Mouse (Mus musculus): Measurements from ENCODE around the gene Gins2. TPM values are rescaled to one million over a fixed set of nuclear protein-coding genes. Genes with fewer than 3 reads are reported as not detected.

The Gins2 gene
- polyA plus RNA-seq, 1 experiment from 2014 or later: 15.9 TPM

GRCm38 (mm10) chr8:120622161-120622560 is 33.1 kb upstream of the Gins2 start:
- WGBS: 71% methylated on average over 14 of the region's 14 CpGs
- H3K9me3 ChIP-seq (replicated peaks): no peaks in the 10 kb centered on the region
- H3K4me1 ChIP-seq: peaks cover 20% of the 10 kb centered on the region
- no peaks in the 10 kb centered on the region for H3K27me3 ChIP-seq (replicated peaks)
- no peaks in the 10 kb centered on the region for H3K36me3 ChIP-seq
- H3K4me3 ChIP-seq (replicated peaks): no peak overlapping the region
- no peak for ATAC-seq (ENCODE audit: low FRiP score)
- no peak overlapping the region for H3K27ac ChIP-seq (replicated peaks)
- no peak overlapping the region for H3K9ac ChIP-seq (replicated peaks)
- no peak overlapping the region for H3K4me2 ChIP-seq

DNA sequence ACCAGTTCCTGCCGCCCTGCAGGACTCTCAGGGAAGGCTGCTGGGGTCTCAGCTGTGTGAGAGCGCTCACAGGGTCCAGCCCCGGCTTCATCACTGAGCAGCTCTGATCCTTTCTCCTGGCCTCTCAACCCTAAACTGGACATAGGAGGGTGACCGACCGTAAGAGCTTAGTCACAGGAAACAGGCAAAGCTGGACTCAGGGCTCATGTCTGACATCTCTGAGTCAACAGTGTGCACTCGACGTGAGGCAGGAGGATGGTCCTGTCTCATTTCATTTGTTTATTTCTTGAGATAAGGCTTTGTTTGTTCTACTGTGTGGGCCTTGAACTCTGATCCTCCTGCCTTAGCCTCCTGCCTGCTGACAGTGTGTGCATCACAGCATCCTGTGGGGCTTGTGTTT is 31.3 kb upstream of the Gins2 start:
- H3K9ac ChIP-seq (replicated peaks): no peak overlapping the region
- ATAC-seq (ENCODE audit: low FRiP score): no peak
- 59% methylated on average over 7 of the region's 7 CpGs for WGBS
- H3K4me2 ChIP-seq: no peak overlapping the region
- no peaks in the 10 kb centered on the region for H3K27me3 ChIP-seq (replicated peaks)
- H3K4me1 ChIP-seq: peaks cover 29% of the 10 kb centered on the region
- no peak overlapping the region for H3K27ac ChIP-seq (replicated peaks)
- H3K4me3 ChIP-seq (replicated peaks): no peak overlapping the region
- no peaks in the 10 kb centered on the region for H3K9me3 ChIP-seq (replicated peaks)
- H3K36me3 ChIP-seq: no peaks in the 10 kb centered on the region

DNA sequence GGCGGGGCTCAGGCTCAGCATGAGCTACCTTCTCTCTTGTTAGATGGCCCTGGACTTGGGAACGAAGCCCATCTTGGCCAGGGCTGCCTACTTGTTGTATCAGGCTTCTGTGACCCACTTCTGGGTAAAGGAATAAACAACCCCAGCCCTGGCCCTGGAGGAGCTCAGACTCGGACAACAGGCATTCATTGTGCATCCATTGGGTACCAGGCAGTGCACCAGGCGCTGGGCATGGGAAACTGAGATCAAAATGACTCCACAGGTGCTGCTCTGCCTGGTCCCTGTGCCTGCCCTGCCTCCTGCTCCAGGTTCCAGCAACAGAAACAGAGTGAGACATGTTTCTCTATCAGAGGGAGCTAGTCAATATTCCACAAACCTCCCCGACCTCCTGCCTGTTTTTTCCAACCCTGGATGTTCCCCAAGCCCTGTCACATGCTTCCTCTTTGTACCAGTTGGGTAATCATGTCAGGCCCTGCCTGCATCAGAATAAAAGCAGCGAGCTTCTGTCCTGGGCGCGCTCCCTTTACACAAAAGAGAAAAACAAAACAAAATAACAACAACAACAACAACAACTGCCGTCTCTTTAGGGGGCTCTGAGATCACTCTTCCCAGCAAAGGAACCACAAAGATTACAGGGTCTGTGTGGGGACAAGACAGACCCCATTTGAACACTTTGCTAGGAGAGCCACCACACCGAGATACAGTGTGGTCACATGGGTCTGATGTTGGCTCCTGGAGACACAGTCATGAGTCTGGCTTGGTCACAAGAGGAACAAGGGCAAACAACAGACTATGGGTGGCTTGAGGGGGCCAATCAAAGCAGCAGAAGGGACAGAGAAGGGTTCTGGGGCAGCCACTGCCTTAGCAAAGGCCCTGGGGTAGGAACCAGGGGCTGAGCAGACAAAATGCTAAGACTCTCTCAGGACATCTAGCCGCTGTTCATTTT is 30.4 kb upstream of the Gins2 start:
- H3K9me3 ChIP-seq (replicated peaks): no peaks in the 10 kb centered on the region
- H3K36me3 ChIP-seq: no peaks in the 10 kb centered on the region
- H3K9ac ChIP-seq (replicated peaks): no peak overlapping the region
- no peaks in the 10 kb centered on the region for H3K27me3 ChIP-seq (replicated peaks)
- no peak for ATAC-seq (ENCODE audit: low FRiP score)
- no peak overlapping the region for H3K4me3 ChIP-seq (replicated peaks)
- WGBS: 75% methylated on average over 11 of the region's 11 CpGs
- H3K4me2 ChIP-seq: no peak overlapping the region
- H3K27ac ChIP-seq (replicated peaks): no peak overlapping the region
- peaks cover 29% of the 10 kb centered on the region for H3K4me1 ChIP-seq

DNA sequence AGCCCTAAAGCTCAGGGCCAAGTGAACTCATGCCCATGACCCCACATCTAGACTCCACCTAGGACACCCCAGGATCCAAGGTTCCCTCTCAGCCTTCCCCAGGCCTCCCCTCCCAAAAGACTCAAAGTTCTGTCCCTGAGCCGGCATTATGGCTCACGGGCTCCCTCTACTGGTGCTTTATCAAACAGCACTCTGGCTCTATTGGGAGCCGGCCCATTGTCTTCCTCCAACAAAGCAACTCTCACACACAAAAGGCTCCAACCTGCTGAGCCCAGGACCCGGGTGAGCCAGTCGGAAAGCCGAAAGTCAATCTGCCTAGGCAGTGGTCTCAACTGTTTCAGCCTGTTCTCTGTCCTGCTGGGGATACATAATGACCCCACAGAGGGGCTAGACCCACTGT is 29.0 kb upstream of the Gins2 start:
- Histone ChIP-seq H3K27ac (replicated peaks) (peak overlapping the region; percentile 45; the same call in 1 of the 2 replicates), H3K9me3 (replicated peaks) (no peaks in the 10 kb centered on the region), H3K9ac (replicated peaks) (no peak overlapping the region), H3K4me2 (peak overlapping the region; percentile 33; the same call in 1 of the 2 replicates), H3K27me3 (replicated peaks) (no peaks in the 10 kb centered on the region), H3K36me3 (no peaks in the 10 kb centered on the region), H3K4me1 (peaks cover 29% of the 10 kb centered on the region), H3K4me3 (replicated peaks) (no peak overlapping the region)
- ATAC-seq (ENCODE audit: low FRiP score): peak; percentile 26
- WGBS: under 1% methylated on average over 6 of the region's 6 CpGs

GRCm38 (mm10) chr8:120616663-120617626 is 27.8 kb upstream of the Gins2 start:
- ATAC-seq (ENCODE audit: low FRiP score): peak; percentile 46; the same call in 1 of the 2 replicates

GRCm38 (mm10) chr8:120614491-120614890 is 25.4 kb upstream of the Gins2 start:
- Histone ChIP-seq H3K27ac (replicated peaks) (no peak overlapping the region), H3K27me3 (replicated peaks) (peaks cover 4% of the 10 kb centered on the region; the same call in 1 of the 2 replicates), H3K4me1 (peaks cover 20% of the 10 kb centered on the region), H3K4me2 (no peak overlapping the region), H3K9ac (replicated peaks) (no peak overlapping the region), H3K9me3 (replicated peaks) (no peaks in the 10 kb centered on the region), H3K36me3 (no peaks in the 10 kb centered on the region), H3K4me3 (replicated peaks) (no peak overlapping the region)
- ATAC-seq (ENCODE audit: low FRiP score): no peak
- 93% methylated on average over 3 of the region's 3 CpGs for WGBS

More at GRCm38 (mm10) chr8:120616663-120617626, 27.8 kb upstream of the Gins2 start:
- 0 out of 2 replicates have a peak overlapping the region, but pooled peaks have one; percentile 13 for H3K27ac ChIP-seq (replicated peaks)
- no peak overlapping the region for H3K4me2 ChIP-seq
- H3K36me3 ChIP-seq: no peaks in the 10 kb centered on the region
- WGBS: 28% methylated on average over 7 of the region's 8 CpGs
- H3K4me1 ChIP-seq: peaks cover 29% of the 10 kb centered on the region
- H3K4me3 ChIP-seq (replicated peaks): no peak overlapping the region
- H3K9ac ChIP-seq (replicated peaks): no peak overlapping the region
- no peaks in the 10 kb centered on the region for H3K9me3 ChIP-seq (replicated peaks)
- no peaks in the 10 kb centered on the region for H3K27me3 ChIP-seq (replicated peaks)

DNA sequence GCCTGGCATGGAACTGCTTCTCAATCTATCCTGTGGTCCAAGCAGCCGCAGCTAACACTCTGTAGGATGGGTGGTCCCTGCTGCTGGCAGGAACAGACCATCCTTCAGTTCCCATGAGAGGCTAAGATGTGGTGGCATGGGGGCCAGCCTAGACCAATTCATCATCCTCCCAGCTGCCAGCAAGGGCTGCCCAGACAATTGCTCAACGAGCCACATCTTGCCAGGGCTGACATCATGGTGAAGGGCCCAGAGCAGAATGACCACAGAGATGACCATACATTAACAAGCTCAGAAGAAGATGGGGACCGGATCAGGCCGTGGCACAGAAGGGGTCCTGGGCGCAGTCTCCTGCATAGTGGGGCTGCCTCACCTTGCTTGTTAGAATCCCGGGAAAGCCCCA is 21.7 kb upstream of the Gins2 start:
- peaks cover 8% of the 10 kb centered on the region; the same call in 1 of the 2 replicates for H3K27me3 ChIP-seq (replicated peaks)
- H3K9ac ChIP-seq (replicated peaks): no peak overlapping the region
- H3K4me3 ChIP-seq (replicated peaks): no peak overlapping the region
- H3K36me3 ChIP-seq: no peaks in the 10 kb centered on the region
- H3K27ac ChIP-seq (replicated peaks): no peak overlapping the region
- no peaks in the 10 kb centered on the region for H3K9me3 ChIP-seq (replicated peaks)
- ATAC-seq (ENCODE audit: low FRiP score): no peak
- H3K4me1 ChIP-seq: no peaks in the 10 kb centered on the region; the same call in 1 of the 2 replicates
- 81% methylated on average over 6 of the region's 6 CpGs for WGBS
- H3K4me2 ChIP-seq: no peak overlapping the region

DNA sequence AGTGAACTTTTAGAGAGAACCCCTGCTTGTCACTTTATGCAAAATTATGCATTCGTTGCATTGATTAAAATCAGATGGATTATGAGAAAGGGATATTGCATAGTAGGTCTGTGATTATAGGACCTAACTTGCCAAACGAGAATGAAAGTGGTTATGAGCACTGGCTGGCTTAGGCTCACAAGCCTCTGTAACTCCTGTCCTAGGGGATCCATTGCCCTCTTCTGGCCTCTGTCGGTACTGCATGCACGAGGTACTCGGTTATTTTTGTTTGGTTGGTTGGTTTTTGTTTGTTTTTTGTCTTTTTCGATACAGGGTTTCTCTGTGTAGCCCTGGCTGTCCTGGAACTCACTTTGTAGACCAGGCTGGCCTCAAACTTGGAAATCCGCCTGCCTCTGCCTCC is 18.8 kb upstream of the Gins2 start:
- H3K27ac ChIP-seq (replicated peaks): no peak overlapping the region
- H3K9ac ChIP-seq (replicated peaks): no peak overlapping the region
- WGBS: 13% methylated on average over 7 of the region's 7 CpGs
- H3K27me3 ChIP-seq (replicated peaks): peaks cover 8% of the 10 kb centered on the region; the same call in 1 of the 2 replicates
- H3K4me2 ChIP-seq: no peak overlapping the region
- no peaks in the 10 kb centered on the region for H3K9me3 ChIP-seq (replicated peaks)
- no peak overlapping the region for H3K4me3 ChIP-seq (replicated peaks)
- no peak for ATAC-seq (ENCODE audit: low FRiP score)
- H3K4me1 ChIP-seq: peaks cover 2% of the 10 kb centered on the region
- no peaks in the 10 kb centered on the region for H3K36me3 ChIP-seq

- no peaks in the 10 kb centered on the region for H3K36me3 ChIP-seq
- no peak overlapping the region for H3K9ac ChIP-seq (replicated peaks)
- H3K4me1 ChIP-seq: peaks cover 6% of the 10 kb centered on the region
- no peak overlapping the region for H3K4me2 ChIP-seq
- WGBS: 72% methylated on average over 9 of the region's 9 CpGs
- peaks cover 8% of the 10 kb centered on the region; the same call in 1 of the 2 replicates for H3K27me3 ChIP-seq (replicated peaks)
- no peaks in the 10 kb centered on the region for H3K9me3 ChIP-seq (replicated peaks)
- H3K27ac ChIP-seq (replicated peaks): no peak overlapping the region
- ATAC-seq (ENCODE audit: low FRiP score): 0 out of 2 replicates have a peak, but pooled peaks have one; percentile 30
- no peak overlapping the region for H3K4me3 ChIP-seq (replicated peaks)
Observed at GRCm38 (mm10) chr8:120607460-120607859, 18.4 kb upstream of the Gins2 start.

DNA sequence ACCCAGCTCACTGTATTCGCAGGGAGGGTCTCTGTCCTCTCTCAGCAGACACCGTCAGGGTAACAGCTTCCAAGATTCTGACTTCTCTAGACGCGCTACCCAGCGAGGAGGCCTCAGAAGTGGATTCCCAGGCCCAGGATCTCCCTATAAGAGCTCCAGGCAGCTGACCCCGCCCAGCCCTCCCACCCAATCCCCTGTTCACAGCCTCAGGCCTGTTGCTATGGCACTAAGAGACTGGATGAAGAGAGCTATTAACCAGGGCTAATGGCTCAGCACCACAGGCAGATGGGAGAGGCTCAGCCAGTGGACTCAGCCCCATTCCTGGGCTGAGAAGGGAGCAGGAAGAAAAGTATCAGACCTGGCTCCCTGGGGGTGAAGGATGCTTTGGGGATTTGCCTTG is 13.6 kb upstream of the Gins2 start:
- ATAC-seq (ENCODE audit: low FRiP score): peak; percentile 16; the same call in 1 of the 2 replicates
- peaks cover 19% of the 10 kb centered on the region for H3K4me1 ChIP-seq
- H3K4me2 ChIP-seq: no peak overlapping the region
- no peak overlapping the region for H3K4me3 ChIP-seq (replicated peaks)
- no peak overlapping the region for H3K27ac ChIP-seq (replicated peaks)
- 21% methylated on average over 6 of the region's 6 CpGs for WGBS
- H3K9ac ChIP-seq (replicated peaks): no peak overlapping the region
- no peaks in the 10 kb centered on the region for H3K27me3 ChIP-seq (replicated peaks)
- H3K9me3 ChIP-seq (replicated peaks): no peaks in the 10 kb centered on the region
- H3K36me3 ChIP-seq: no peaks in the 10 kb centered on the region

DNA sequence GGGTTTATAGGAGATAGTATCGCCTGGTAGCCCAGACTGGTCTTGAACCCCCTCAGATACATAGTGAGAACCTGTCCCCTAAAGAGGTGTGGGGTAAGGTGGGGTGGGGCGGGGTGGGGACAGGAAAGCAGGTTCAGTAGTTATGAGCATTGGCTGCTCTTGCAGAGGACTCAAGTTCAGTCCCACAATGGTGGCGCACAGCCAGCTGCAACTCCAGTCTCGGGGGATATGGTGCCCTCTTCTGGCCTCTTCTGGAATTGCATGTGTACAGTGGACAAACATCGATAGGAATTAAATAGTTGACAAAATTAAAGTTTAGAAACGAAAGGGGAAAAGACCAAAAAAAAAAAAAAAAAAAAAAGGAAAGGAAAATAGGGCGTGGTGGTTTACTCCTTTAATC is 10.4 kb upstream of the Gins2 start:
- H3K36me3 ChIP-seq: no peaks in the 10 kb centered on the region
- H3K4me3 ChIP-seq (replicated peaks): no peak overlapping the region
- H3K27ac ChIP-seq (replicated peaks): no peak overlapping the region
- 53% methylated on average over 7 of the region's 7 CpGs for WGBS
- H3K9me3 ChIP-seq (replicated peaks): no peaks in the 10 kb centered on the region
- no peak overlapping the region for H3K9ac ChIP-seq (replicated peaks)
- H3K27me3 ChIP-seq (replicated peaks): no peaks in the 10 kb centered on the region
- no peak for ATAC-seq (ENCODE audit: low FRiP score)
- H3K4me1 ChIP-seq: peaks cover 19% of the 10 kb centered on the region
- H3K4me2 ChIP-seq: no peak overlapping the region

All from neural tube, embryonic 15.5 days (tissue).